Mouse (Mus musculus) cerebellum, adult 2 months (tissue): ENCODE measurements around the gene Gm29666.

ENCODE experiments used
- CTCF ChIP-seq: fragments of 200-500 bp; IDR thresholded peaks from 2 replicates; pipeline ENCODE4 v1.5.1; 2011; ENCODE audit warnings: low read depth, mild to moderate bottlenecking, control low read depth, low read length, moderate library complexity, borderline replicate concordance; ENCODE audit not compliant: insufficient read depth
- POLR2A ChIP-seq: fragments of 200-500 bp; IDR thresholded peaks from 2 replicates; pipeline ENCODE4 v1.6.1; 2011; ENCODE audit warnings: low read length, control low read depth, borderline replicate concordance; ENCODE audit not compliant: insufficient read depth

DNA sequence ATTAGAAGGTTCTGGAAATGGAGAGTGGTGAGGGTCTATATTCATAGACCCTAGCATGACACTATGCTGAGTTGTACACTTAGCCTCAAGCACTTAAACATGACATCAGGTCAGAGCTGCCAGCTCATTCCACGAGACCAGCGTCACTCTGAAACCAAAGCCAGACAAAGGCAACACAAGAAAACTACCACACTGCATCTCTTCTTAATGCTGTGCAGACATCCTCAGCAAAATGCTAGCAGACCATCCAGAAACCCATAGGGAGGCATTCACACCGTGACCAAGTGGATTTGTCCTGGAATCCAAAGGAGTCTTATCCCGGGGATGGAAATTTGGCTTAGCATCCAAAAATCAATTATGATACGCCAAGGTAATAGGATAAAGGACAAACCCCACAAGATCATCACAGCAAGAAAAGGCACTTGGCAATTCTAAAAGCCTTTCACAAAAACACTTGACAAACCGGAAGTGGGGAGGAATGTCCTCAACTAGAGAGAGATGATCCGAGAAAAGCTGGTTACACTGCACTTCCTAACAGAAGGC, 15.9 kb downstream of the Gm29666 start:
- TF ChIP-seq CTCF (no peak), POLR2A (no peak)
